Mouse (Mus musculus) megakaryocyte, adult 5-6 weeks (primary cell): ENCODE measurements around the gene Ino80. TPM values are rescaled to one million over a fixed set of nuclear protein-coding genes. Genes with fewer than 3 reads are reported as not detected.

Experiments
- ATAC-seq: 2 replicates; pipeline ENCODE4 v1.8.0; 2016; ENCODE audit warnings: mild to moderate bottlenecking, inconsistent platforms; ENCODE audit not compliant: poor library complexity, severe bottlenecking
- total RNA-seq, 2 experiments: library from RNA; stranded (forward) in 1 of 2; stranded (reverse) in 1 of 2; fragments of 153-499, 151-499 nt in 1 of 2; fragments of 221-1000, 200-1000 nt in 1 of 2; gene quantifications; 2 replicates each; pipeline versions ENCODE4 v1.2.3 to v1.2.4; 2015 to 2017

The Ino80 gene
- 19.9 and 22.0 TPM in 2 replicates for total RNA-seq (2015)
- total RNA-seq (2017): 18.6 and 22.7 TPM in 2 replicates

DNA sequence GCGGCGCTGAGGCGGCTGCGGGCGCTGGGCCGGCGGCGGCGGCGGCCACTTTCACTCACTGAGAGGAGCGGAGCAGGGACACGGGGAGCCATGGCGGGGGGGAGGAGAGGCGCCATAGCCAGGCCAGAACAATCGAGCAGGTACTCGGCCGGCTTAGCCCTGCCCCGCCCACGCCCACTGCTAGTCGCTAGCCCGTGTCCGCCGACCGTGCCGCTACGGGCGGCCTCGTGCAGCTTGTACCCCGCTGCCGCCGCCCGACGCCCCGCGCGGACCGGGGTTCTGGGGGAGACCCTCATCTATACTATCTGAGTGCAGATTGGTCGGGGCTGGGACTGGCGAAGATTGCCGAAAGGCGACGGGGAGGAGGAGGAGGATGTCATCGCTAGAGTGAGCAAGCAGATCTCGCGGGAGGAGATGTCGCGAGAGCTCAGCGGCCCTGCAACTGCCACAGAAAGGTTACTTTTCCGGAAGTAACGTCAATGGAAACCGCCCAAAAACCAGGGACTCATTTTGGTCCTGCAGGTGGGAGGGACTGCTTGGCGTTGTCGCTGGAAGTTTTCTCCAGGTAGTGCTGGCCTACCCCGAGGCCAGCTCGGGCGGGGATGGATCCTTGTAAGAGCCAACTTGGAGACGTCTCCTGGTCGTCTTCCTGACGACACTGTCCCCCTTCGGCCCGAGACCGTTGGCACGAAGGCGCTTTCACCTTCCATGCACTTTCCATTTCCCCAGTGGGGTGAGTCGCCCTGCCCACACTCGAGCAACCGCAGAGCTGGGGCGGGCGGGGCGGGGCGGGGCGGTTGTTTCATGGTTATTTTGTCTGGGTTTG lies at the start of gene Ino80:
Gene Ino80 (minus strand): TSS at position 117 of the 826 bp plus-strand sequence.
- peak; percentile 89 for ATAC-seq

DNA sequence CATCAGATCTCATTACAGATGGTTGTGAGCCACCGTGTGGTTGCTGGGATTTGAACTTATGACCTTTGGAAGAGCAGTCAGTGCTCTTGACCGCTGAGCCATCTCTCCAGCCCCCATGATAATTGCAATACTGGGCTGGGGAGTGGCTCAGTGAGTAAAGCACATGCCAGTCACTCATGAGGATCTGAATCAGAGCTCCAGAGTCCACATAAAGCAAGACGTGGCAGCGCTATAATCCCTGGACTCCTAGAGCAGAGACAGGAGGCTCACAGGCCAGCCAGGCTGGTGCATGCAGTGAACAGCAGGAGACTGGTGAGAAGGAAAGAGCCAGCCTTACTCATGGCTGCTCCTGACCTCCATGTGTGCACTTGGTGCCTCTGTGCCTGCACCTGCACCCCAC lies 47.9 kb upstream of the Ino80 start:
- no peak for ATAC-seq

DNA sequence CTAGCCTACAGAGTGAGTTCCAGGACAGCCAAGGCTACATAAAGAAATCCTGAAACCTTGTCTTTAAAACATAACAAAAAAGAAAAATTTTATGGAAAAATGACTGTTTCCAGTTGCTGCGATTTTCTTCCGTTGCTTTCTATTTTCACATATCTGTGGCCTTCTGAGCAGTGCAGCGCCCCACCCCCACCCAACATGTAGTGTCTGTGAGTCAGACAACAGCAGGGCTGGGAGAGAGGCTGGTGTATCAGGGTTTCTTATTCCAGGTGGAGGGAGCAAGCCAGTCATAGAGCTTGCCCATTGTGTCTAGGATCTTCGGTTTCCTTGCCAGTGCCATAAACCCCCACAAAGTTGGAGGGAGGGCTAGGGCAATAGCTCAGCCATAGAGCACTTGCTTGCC lies 46.3 kb upstream of the Ino80 start:
- no peak for ATAC-seq

DNA sequence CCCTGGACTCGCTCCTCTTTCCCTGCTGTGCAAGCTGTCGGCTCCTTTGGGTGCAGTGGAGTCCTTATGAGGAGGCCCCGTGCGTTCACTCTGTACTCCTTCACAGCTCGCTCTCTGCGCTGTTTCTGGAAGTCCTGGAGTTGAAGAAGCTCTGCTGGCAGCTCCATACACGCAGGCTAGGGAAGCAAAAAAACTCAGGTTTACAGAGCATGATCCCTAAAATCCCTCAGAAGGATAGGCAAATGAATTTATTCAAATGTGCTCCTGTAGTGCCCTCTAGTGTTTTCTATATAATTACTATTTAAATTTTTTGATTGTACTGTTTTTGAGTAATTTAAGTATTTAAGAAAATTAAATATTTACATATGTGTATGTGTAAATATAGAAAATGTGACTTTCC lies 43.1 kb upstream of the Ino80 start:
- no peak for ATAC-seq

DNA sequence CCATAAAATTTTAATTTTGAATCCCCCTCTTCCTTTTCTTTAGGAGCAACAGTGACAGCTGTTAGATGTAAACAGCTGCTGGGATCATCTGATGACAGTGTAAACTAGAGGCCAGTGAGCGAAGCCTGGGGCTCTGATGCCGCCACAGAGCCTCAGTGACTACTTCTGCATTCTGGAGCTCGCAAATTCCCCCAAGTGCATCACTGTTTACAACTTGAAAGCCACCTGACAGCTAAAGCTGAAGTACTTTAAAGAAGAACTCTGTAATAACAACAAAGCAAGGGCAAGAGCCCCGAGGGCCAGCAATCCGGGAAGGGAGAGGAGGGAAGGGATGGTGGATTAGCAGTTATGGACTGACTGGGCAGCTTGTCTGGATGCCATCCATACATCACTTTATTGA lies 39.3 kb upstream of the Ino80 start:
- ATAC-seq: no peak

DNA sequence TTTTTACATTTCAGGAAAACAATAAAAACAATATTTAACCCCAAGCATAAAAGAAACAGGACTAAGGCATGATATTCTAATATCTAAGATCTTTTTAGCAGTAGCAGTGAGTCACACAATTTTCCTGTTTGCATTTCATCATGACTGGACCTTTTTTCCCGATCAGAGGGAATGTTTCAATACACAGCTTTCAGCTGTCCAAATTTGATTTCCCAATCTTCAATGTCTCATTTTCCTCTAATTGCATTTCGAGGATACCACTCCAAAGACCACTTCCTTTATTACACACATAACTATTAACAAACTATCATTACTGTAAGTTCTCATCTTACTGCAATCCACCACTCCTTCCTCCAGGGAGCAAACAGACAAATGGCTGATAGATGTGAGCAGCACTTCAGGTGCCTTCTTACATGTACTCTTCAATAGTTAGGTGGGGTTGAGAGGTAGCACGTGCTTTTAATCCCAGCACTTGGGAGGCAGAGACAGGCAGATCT lies 36.6 kb upstream of the Ino80 start:
- peak; percentile 49 for ATAC-seq

DNA sequence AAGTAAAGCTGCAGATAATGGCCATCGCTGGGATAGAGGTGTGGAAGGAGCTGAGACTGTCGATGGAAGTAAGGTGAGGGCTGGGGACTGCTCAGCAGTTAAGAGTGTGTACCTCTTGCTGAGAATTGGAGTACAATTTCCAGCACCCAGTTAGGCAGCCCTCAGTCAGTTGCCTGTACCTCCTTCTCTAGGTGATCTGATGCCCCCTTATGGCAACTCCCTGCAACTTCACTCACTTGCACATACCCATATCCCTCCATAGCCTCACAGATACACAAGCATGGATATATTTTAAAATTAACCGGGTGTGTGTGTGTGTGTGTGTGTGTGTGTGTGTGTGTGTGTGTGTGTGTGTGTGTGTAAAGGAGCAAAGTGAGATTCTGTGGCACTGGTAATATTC lies 34.8 kb upstream of the Ino80 start:
- peak; percentile 48; the same call in 1 of the 2 replicates for ATAC-seq

DNA sequence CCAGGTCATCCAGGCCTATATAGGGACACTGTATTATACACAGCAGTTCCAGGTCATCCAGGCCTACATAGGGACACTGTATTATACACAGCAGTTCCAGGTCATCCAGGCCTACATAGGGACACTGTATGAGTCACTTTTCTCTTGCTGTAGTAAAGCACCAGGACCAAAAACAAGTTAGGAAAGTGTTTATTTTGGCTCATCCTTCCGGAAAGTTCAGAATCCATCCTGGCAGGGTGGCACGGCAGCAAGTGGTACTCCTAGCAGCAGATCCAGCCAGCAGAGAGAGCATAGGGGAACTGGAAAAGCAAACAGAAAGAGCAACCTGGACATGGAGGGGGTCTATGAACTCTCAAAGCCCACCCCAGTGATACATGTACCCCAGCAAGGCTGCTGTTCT lies 33.4 kb upstream of the Ino80 start:
- ATAC-seq: no peak

DNA sequence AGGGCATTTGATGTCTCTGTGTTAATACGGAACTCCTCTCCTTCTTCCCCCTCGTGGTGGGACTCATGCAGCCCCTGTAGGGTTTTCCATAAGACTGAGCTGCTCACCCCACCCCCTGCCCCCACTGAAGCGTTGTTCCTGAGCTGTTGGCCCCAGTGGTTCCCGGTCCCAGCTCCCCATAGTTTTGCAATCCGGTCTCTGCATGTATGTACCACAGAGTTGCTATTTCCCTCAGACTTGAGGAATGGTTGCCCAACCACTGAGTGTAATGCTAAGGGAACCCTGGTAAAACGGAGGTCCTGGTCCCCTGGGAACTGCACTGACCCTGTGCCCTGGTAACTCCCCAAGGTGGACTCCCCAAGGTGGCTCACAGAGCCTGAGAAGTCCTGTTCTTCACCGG lies 31.0 kb upstream of the Ino80 start:
- 0 out of 2 replicates have a peak, but pooled peaks have one; percentile 7 for ATAC-seq

DNA sequence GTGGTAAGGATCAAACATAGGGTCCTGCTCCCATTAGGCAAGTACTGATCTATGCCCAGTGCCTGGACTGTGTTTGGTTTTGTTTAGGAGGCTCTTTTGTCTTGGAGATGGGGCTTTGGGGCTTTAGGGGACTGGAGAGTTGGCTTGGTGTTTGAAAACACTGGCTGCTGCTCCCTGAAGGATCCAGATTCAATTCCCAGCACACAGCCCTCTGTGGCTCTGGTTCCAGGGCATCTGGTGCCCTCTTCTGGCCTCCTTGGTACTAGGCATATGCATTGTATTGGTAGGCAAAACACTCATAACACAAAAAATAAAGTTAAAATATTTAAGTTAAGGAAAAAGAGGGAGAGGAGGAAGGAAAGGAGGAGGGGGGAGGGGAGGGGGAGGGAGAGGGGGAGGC lies 29.6 kb upstream of the Ino80 start:
- no peak for ATAC-seq

DNA sequence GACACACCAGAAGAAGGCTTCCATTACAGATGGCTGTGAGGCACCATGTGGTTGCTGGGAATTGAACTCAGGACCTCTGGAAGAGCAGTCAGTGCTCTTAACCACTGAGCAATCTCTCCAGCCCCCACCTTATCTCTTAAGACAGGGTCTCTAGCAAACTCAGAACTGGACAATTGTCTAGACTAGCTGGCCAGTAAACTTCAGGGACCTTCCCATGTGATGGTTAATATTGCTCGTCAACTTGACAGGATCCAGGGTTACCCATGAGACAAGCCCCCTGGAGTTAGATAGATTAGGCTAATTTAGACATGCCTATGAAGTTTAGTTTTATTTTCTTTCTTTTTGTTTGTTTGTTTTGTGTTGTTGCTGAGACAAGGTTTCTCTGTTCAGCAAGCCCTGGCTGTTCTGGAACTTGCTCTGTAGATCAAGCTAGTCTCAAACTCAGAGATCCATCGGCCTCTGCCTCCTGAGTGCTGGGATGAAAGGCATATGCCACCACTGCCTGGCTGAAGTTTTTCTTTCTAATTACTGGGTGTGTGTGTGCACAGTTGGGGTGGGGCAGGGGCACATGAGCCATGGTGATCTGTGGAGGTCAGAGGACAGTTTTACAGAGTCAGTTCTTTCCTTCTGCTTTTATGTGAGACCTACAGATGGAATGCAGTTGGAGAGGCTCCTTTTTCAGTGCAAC lies 23.6 kb upstream of the Ino80 start:
- ATAC-seq: no peak

DNA sequence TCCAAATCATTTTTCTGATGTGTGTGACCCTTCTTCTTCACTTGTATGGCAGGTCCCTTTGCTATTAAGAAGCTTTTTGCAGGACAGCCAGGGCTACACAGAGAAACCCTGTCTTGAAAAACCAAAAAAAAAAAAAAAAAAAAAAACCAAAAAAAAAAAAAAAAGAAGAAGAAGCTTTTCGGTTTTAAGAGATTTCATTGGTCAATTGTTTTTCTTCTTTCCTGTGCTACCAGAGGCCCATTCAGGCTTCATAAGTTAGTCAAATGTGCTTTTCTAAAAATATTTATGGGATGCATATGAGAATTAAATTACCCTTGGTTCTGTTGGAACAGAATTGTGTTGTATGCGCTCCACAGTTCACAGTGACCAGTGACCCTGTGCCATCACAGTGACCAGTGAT lies 21.4 kb upstream of the Ino80 start:
- no peak for ATAC-seq

DNA sequence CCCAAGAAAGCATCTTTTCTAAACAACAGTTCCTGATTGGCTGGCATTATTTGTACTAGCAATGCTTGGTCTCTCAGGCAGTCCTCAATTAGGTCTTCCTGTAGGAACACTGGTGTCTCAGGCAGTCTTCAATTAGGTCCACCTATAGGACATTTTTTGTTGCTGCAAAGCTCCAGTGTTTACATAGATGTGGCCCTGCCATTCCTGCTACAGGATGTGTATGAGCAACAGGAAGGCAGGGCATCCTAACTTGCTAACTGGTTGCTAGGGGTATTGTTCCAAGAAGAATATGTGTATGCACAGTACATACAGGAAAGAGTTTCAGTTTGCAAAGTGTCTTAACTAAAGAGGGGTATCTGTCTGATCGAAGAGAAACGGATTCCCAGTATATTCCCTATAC lies 18.6 kb upstream of the Ino80 start:
- ATAC-seq: no peak

DNA sequence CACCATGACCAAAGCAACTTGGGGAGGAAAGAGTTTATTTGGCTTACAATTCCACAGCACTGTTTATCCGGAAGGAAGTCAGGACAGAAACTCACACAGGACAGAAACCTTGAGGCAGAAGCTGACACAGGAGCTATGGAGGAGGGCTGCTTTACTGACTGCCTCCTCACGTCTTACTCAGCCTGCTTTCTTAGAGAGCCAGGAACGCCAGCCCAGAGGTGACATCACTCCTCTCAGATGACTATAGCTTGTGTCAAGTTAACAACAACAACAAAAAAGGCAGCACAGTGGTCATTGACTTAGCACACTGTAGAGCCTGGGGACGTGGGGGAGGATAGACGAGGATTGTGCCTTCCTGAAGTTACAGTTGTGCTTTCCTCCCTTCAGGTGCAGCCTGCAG lies 14.5 kb upstream of the Ino80 start:
- ATAC-seq: no peak

DNA sequence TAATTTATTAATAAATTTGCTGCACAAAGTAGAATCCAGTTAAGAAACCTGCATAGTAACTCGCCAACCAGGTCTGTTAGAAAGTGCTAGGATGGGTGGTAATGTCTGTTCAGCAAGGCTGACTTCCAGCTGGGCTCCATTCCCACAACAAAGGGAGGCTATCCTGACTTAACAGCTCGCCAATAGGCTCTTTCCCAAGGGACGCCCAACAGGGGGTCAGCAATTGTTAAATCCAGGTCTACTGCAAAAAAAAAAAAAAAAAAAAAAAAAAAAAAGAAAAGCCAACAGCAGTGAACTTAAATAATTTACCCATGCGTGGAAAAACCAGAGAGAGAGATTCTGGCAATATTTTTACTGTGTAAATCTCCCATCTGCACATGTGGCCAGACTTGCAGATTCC lies 9.0 kb upstream of the Ino80 start:
- no peak for ATAC-seq

DNA sequence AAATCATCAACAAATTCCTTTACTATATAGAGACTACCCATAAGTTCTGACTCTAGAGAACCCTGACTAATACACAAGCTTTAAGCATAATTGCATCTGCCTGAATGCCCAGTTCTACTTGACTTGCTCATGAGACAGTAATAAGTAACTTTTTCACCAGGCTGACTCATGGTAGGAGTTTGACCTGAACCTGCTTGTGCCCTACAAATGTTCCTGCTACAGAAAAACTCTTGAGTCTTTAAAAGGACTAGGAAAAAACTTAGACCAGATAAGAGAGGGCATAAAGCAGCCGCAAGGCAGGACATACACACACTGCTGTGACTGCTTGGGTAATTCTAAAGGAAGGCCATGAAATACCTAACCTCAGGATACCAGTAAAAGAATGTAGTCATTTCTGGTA lies 4.8 kb upstream of the Ino80 start:
- ATAC-seq: no peak

DNA sequence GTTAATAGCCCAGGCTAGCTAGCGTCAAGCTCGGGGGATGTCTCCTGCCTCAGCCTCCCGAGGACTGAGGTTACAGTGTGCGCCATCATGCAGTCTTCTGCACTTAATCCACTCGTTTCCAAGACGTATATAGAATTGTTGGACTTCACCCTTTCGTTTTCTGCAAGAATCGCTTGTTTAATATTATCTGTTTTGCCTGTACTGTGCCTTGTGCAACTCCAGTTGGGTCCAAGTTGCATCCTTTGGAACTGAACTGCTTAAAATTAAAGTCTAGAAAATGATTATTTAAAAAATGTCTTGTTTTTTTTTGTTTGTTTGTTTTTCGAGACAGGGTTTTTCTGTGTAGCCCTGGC lies 886 bp upstream of the Ino80 start:
- ATAC-seq: no peak

DNA sequence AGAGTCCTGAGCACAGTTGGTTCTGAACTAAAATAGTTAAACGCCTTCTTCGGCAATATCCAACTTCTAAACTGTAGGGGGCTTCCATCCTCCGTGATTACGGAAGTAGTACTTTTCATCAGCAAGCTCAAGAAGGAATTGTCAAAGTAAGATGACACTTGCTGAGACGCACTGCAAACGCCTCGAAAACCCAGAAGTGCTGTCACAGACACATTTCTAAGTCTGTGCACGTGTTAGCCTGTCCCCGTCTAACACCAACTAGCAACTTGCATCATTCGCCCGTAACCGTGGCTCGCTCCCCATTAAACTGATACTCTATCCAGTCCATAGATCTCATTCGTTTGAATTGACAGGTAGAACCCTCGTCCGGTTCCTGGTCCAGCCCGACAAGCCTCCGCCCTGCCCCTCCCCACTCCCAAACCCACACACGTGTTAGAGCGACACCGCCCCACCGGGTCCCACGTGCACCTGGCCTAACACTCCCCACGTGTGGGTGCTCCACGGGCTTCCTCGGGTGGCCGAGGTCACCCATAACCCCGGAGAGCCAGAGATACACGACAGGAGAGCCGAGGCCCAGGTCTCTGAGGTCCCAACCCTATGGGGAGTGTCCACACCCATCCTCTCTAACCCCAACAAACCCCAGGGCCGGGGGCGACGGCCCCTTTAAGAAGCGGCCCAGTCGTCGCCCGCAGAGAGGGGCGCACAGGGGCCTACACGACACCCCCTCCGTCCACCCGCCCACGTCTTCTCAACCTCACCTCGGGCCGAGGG lies 681 bp downstream of the Ino80 start:
- ATAC-seq: peak; percentile 56

DNA sequence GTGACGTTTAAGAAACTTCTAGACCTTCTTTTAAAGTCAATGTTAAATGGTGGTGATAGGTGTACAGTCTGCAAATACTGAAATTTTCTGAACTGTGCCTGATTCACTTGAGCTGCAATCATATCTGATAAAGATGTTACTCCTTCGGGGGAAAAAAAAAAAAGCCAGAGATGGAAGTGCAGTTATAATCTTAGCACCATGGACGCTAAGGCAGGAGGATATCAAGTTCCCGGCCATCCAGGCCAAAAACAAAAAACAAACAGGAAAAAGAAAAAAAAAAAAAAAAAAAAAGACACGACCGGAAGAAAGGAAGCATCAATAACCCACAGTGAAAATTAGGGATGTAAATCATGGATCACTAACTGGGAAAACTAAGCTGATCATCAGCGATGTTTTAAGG lies 1.3 kb downstream of the Ino80 start:
- ATAC-seq: no peak

DNA sequence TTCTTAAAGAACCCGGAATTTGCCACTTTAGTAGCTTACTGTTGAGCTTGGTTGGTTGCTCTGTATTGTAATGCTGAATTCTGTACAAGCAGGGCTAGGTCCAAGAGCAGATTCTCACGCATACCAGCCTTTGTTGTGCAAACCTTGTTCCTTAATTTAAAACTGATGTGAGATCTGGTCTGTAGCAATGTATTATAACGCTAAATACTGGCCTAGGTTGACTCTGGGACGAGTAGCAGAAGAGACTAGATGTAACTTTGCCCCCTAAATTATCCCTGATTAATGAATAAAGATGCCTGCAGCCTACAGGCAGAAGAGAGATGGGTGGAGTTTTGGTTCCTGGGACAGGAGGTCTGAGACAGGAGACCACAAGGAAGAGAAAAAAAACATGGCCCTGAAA lies 13.5 kb downstream of the Ino80 start:
- ATAC-seq: no peak

DNA sequence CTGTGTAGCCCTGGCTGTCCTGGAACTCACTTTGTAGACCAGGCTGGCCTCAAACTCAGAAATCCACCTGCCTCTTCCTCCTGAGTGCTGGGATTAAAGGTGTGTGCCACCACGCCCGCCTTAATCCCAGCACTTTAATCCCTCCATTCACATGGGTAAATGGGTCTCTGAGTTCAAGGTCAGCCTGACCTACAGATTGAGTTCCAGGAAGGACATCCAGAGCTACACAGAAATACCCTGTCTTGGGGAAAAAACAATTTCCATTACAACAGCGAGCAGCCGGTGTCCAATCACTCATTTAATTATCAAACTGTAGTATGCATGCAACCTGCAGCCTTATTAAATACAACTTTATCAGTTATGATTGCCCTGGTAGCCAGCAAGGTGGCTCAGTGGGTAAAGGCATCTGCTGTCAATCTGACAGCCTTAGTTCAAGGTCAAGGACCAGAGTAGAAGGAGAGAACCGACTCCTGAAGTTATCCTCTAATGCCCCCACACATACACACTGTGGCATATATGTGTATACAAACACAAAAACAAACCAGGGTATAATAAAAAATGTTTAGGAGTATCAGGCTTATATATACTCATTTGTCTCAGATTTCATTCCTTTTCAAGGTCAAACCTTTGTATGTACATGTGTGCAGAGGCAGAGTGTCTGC lies 14.2 kb downstream of the Ino80 start:
- ATAC-seq: no peak
